Mouse (Mus musculus) heart, postnatal 25 days (tissue): ENCODE data around the gene Atp5k. TPM values are rescaled to one million over a fixed set of nuclear protein-coding genes. Genes with fewer than 3 reads are reported as not detected.

Source experiments
- DNase-seq: peaks from one replicate; pipeline ENCODE4 v3.0.0; 2022; ENCODE audit warnings: low spot score
- intact Hi-C: fragments of 180-260 bp; cut with DNase I; formaldehyde crosslinking; loops from one replicate; pipeline ENCODE4 v1.15.1; 2025
- total RNA-seq, 2 experiments: library from RNA; stranded (reverse); gene quantifications; 2 replicates each; pipeline ENCODE4 v1.2.3; 2021

Atp5k gene
- total RNA-seq, 2 experiments from 2014 or later = 1,102 to 1,112 TPM

DNA sequence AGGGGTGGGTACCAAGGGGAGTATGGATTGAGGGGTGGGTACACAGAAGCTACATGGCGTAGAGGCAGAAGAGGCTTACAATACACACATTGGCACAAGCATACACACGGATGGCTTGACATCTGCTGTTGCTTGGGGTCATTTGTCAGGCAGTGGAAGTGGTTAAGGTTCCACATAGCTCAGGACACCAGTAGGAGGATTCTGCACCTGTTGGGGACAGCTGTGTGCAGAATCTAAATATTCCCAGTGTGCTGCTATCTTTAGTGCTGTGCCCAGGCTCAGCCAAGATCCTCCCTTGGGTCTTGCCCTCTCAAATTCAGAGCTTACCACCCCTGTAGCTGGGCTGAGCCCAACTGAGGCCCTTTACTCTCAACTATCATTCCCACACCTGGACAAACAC lies 1.9 kb upstream of the Atp5k start:
- intact Hi-C loops = no loop called here
- no peak for DNase-seq

DNA sequence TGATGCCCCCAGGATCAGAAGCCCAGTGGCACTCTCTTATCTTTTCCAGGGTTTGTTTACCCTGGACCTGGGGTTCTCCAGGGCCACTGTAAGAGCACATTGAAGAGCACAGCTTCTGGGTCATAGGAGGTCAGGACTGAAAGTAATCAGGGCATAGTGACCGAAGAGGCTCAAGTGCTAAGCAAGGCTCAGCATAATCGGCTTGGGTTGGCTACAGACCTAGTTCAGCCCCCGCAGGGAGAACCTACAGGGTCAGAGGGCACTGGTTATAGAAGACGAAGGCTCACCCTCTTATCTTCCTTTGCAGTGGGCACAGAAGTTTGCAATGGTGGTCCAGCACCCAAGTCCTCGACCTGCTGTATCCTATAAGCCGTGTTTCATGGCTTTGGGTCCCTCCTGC lies 3.1 kb downstream of the Atp5k start:
- DNase-seq = no peak
- intact Hi-C loops = loop anchor here (5.0 kb wide), 1 partner anchor 201 kb away; no protein-coding TSS in a partner anchor

DNA sequence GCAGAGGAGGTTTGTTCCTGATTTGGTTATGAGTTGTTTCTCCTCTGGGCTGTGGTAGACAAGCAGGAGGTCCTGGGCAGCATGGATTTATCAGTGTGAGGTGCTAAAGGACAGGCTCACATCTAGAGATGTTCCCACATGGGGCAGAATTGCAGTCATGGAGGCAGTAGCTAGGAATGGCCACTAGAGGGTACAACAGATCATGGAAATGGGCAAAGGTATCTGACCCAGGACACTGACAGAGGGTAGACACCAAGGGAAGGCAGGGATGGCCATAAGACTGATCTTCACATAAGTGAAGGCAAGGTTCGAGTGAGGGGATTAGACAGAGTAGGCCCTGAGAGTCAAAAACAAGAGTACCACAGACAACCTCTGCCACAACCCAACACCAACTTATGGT lies 7.1 kb downstream of the Atp5k start:
- intact Hi-C loops = loop anchor here (2.0 to 5.0 kb wide), 3 partner anchors 150 to 300 kb away; no protein-coding TSS in a partner anchor
- no peak for DNase-seq

- no peak for DNase-seq
- intact Hi-C loops = no loop called here
Observed at GRCm38 (mm10) chr5:108423427-108423826, 10.8 kb downstream of the Atp5k start.

GRCm38 (mm10) chr5:108422741-108423140 lies 11.5 kb downstream of the Atp5k start:
- DNase-seq = no peak
- intact Hi-C loops = no loop called here

DNA sequence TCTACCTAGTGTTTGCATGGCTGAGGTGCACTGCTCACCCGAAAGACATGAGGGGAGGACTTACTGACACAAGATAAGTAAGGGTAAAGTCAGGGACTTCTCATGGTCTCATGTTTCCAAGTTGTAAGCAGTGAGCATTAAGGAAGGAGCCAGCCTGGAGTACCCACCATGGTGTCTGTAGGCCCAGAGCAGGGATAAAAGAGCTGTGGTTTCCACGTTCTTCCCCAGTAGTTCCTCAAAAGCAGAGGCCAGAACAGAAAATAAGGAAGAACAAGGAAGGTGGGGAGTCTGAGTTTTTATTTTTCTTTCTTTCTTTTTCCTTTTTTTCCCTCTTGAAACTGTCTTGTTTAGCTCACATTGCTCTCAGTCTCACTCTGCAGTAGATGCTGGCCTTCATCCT lies 19.5 kb downstream of the Atp5k start:
- intact Hi-C loops = no loop called here
- no peak for DNase-seq

DNA sequence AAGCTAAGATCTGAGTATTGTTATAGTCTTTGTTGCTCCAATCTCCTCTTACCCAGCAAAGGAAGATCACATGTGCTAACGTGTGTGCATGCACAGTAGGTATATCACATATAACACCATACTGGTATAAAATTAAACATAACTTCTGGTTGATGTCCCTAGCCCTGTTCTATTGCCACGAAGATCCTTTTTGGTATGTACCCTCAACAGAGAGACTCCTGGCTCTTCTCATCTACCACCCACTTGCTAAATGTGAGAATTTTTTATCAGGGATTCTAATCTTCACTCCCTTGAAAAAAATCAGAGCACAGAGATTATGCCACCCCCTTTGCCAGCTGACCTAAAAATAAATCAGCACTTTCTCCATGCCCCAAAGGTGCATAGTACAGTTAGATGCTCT lies 27.3 kb downstream of the Atp5k start:
- DNase-seq = no peak
- intact Hi-C loops = no loop called here

GRCm38 (mm10) chr5:108405460-108405859 lies 28.8 kb downstream of the Atp5k start:
- no peak for DNase-seq
- intact Hi-C loops = no loop called here

DNA sequence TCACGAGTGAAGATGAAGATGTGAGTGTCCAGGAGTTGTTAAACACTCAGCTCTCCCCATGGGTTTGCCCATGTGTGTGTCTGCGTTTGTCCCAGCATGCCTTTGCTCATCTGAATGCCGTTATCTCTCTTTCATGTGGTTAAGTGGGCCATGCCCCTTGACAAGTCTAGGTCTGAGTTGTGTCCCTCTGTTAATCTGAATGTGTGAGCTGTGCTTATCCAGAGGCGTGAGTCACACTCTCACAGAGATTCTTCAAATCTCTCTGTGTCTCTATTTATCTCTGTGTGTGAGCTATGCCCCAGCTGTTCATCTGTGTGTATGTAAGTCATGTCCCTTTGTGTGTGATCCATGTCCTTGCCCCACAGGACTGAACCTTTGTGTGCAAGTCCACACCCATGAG lies 30.8 kb downstream of the Atp5k start:
- intact Hi-C loops = no loop called here
- no peak for DNase-seq

DNA sequence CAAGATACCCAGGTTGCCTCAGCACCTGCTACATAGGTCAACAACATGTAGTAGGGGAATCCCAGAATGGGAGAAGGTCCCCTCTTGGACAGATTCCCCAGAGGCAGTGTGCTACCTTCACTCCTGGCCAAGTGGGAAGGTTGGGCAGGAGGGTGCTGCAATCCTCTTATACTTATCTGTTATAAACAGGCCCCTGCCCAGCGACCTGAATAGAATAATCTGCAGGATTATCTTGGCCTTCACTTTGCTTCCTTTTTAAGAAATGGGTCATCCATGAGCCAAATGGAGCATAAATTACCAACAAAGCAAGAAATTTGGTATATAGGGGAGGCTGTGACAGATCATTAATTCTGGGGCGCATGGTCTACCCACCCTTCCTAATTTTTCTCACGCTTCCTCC lies 44.5 kb downstream of the Atp5k start:
- intact Hi-C loops = no loop called here
- no peak for DNase-seq

DNA sequence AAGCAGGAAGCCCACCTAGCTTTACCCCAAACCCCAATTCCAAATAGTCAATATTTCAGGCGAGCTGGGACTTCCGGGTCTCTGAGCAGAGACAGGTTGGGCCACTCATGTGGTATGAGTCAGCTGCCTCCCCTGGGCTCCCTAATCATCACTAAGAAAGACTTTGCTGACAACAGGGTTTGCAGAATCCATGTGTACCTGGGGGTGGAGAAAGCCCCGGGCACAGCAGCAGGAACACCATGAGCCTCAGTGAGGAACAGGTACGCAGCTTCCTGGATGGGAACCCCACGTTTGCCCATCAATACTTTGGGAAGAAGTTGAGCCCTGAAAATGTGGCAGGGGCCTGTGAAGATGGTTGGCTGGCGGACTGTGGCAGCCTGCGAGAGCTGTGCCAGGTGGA lies 46.0 kb downstream of the Atp5k start, which contains the start of gene Pde6b:
Pde6b (plus strand) TSS at position 191 of the 400 bp plus-strand sequence.
- intact Hi-C loops = no loop called here
- no peak for DNase-seq

- intact Hi-C loops = no loop called here
- DNase-seq = no peak
Observed at GRCm38 (mm10) chr5:108386449-108386848, 47.8 kb downstream of the Atp5k start.

DNA sequence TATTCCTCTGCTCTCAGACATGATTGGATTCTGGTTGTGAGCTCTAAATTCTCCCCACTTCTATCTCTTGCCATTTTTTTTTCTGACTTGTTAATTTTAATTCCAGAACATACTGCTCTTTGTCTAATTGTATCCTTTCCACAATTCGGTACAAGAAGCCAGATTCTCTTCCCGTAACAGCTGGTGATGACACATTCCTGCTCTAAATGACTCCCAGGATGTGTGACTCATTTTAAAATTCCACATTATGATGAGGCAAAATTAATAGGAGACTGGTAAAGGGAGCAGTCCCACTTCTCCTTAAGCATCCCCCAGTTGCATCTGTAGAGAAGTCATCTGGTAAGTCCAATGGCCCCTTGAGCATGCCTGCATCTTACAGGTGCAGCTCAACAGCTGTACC lies 48.6 kb downstream of the Atp5k start:
- intact Hi-C loops = no loop called here
- no peak for DNase-seq

Other genes with a start within 250 kb of the Atp5k start
- 10 to 100 TPM; 19.2 to 22.4 TPM for gene Dr1, start 165.6 kb downstream of the Atp5k start, total RNA-seq
- 10 to 100 TPM in 1 of 2 experiments, 1 to 10 TPM in 1; 9.0 to 10.7 TPM for gene Pigg, start 121.8 kb downstream of the Atp5k start, total RNA-seq
- under 1 TPM; 0.50 to 0.78 TPM for gene Gm42517, start 66.5 kb downstream of the Atp5k start, total RNA-seq
- gene Pde6b, start 46.1 kb downstream of the Atp5k start, total RNA-seq = not detected
- gene Mfsd7a, start 14.4 kb upstream of the Atp5k start, total RNA-seq = 1 to 10 TPM; 1.2 to 1.6 TPM
- gene Pcgf3, start 26.8 kb upstream of the Atp5k start, total RNA-seq = 10 to 100 TPM; 28.8 to 33.9 TPM
- gene Cplx1, start 115.6 kb upstream of the Atp5k start, total RNA-seq = not detected
- gene Gak, start 195.3 kb upstream of the Atp5k start, total RNA-seq = 10 to 100 TPM; 23.0 to 24.1 TPM
- 1 to 10 TPM; 8.1 to 9.6 TPM for gene Tmem175, start 195.3 kb upstream of the Atp5k start, total RNA-seq
- 10 to 100 TPM; 18.8 to 20.3 TPM for gene Idua, start 225.9 kb upstream of the Atp5k start, total RNA-seq
- gene Dgkq, start 235.2 kb upstream of the Atp5k start, total RNA-seq = 10 to 100 TPM in 1 of 2 experiments, 1 to 10 TPM in 1; 8.4 to 10.1 TPM
- not detected for gene Slc26a1, start 241.1 kb upstream of the Atp5k start, total RNA-seq